Mouse (Mus musculus): Measurements from ENCODE around the gene Olfr1555-ps1. TPM values are rescaled to one million over a fixed set of nuclear protein-coding genes. Genes with fewer than 3 reads are reported as not detected.
A peak's percentile ranks its signal among the peaks of the same experiment; 100 is the strongest.
"Not testable (repeated sequence)": the region's sequence is repeated elsewhere in the genome, so short reads cannot be mapped to it uniquely, and the experiment has no call there.

Gene Olfr1555-ps1
- total RNA-seq (2021): not detected
- not detected in 2 replicates for polyA plus RNA-seq (2012; rRNA removed)
- long read RNA-seq: 0 reads

DNA sequence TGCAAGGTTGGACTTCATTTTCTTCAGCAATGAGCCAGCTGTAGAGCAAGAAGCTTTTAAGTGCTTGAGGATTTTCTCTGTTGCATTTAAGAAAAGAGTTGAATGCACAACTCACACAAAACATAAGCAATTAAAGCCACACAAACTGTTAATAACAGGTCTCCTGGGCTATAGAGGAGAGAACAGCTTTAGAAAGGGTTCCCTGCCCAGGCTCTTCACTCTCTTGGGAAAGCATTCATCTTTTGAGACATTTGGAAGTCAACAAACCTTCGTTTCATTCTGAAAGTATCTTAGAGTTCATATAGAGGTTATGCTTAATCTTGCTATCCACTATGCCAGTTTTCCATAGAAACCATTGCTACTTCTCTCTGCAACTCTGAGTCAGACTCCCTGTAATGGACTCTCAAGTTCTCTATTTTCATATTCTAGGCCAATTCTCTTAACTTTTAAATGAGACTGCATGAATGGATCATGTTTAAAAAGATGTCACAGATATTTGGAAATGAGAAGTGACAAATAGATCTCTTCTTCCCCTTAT lies at the start of gene Olfr1555-ps1:
Gene Olfr1555-ps1 (minus strand): TSS at position 51 of the 538 bp plus-strand sequence.
- DNase-seq: not testable (repeated sequence)

DNA sequence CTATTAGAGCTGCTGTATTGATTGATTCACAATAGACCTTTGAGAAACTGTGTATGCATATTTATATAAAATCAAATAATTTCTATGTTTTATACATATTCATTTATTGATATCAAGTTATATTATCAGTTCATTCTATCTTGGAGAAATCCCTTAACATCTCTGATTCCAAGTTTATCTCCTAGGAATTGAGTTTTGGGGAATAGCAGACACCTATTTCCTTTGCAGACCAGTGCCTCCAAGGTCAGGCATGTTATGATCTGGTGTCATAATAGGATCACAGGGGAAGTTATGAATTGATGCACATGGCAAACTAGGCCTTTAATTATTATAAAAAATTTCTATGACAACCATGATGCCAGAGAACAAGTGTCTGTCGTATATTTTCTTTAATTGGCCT lies 30.4 kb upstream of the Olfr1555-ps1 start, which contains the start of gene Olfr1431:
Gene Olfr1431 (plus strand): TSS at position 301 of the 400 bp plus-strand sequence.
- no peak for DNase-seq

DNA sequence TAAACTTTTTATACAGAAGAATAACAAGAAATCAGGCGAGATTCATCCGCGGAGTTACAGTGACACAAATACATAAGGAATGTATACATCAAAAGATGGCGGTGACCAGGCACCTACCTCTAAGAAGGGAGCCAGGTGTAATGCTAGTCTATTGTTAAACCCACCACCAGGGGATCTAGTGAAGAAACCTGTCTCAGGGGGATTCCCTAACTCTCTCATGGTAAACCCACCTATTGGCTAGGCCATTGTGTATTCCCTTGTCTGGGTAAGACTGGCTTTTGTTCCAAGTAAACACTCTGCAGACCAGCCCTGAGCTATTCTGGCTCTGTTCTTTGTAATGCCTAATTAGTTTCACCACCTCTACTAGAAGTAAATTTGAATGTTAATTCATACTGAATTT lies 29.2 kb upstream of the Olfr1555-ps1 start:
- not testable (repeated sequence) for DNase-seq

DNA sequence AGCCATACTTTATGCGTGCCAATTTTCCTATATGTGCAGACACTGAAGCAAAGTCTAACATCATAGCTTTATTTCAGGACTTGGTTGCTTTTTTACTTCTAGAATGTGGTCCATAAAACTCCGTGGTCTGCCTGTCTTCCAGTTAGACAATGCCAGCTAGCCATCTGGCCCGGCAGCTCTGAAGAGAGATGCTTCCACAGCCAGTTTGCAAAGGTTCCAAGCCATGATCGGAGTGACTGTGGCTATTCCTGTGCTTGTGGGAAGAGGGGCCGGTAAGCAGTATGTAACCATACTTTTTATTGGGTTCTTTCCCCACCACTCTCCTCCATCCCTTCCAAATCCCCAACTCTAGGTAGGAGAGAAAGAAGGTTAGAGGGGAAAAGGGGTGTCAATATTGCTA lies 5.5 kb upstream of the Olfr1555-ps1 start:
- not testable (repeated sequence) for DNase-seq

DNA sequence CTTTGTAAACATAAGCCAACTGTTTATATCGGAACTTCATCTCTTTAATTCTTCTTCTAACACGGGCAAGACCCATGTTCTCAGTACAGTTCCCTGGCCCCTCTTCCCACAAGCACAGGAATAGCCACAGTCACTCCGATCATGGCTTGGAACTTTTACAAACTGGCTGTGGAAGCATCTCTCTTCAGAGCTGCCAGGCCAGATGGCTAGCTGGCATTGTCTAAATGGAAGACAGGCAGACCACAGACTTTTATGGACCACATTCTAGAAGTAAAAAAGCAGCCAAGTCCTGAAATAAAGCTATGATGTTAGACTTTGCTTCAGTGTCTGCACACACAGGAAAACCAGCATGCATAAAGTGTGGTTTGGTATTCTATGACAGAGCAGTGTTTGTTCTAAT lies 24.5 kb downstream of the Olfr1555-ps1 start:
- no peak for DNase-seq

DNA sequence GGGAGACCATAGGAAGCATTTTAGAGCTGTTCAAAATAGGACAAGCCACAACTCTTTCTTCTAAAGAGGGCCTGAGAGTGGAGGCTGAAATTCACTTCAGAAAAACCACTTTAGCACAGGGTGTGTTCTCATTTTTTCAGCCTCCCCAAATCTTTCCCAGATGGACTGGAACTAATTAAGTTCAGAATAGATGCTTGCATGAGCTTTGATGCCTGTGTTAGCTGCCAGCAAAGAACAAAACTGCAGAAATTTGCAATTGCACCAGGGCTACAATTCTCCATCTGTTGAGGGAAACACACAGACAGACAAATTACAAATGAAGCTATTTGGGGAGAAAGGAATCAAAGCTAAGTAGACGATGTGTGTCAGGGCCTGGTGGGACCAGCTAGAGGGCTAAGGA lies 26.6 kb downstream of the Olfr1555-ps1 start:
- no peak for DNase-seq

DNA sequence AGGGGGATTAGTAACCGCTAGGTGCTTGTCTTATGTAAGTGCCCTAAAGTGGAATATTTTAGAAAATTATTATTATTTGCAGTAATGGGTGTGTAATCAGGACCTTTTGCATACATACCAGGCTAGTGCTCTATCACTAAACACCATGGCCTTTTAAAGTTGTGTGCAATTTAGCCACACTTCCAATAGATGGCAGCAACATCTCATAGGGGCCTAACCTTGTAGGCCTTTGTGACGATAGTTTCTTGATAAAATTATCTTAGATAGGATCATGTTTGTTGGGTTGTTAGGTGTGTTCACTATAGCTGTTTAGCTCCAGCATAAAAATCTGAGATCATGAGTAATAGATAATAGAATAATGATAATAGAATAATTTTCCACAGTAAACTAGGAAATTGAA lies 35.6 kb downstream of the Olfr1555-ps1 start:
- peak; percentile 18 for DNase-seq

DNA sequence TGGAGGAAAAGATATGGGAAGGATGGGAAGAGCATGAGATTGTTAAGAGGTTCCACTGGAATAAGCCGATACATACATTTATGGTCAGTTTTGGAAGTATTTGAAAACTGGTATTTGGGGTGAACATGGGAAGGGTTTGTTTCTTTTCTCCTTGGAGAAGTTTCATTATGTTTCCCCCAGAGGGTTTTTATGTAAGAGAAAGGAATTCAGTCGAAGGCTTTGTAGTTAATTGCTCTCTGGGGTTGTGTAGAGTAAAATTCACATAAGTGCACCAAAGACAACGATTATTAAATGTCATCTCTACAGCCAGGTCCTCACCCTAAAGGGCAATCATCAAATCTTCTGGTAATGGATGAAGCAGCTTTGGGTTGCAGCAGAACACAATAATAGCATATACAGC lies 46.8 kb downstream of the Olfr1555-ps1 start, which contains the start of gene Olfr76:
Gene Olfr76 (minus strand): TSS at position 101 of the 400 bp plus-strand sequence.
- DNase-seq: no peak

DNA sequence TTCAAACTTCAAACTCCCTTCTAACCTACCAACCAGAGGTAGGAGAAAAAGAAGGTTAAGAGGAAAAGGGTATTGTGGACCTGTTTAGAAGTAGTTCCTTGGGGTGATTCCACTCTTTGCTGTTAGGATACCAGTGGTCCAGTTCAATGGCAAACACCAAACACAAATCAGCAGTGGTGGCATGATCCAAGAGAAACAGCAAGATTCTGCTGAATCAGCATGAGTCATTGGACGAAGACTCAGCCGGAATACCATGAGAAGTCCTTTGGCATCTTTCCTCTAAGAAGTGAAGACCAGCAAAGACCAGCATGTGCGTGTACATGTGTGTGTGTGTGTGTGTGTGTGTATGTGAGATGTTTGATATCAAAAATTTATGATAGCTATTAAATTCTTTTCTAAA lies 53.4 kb downstream of the Olfr1555-ps1 start:
- no peak for DNase-seq

DNA sequence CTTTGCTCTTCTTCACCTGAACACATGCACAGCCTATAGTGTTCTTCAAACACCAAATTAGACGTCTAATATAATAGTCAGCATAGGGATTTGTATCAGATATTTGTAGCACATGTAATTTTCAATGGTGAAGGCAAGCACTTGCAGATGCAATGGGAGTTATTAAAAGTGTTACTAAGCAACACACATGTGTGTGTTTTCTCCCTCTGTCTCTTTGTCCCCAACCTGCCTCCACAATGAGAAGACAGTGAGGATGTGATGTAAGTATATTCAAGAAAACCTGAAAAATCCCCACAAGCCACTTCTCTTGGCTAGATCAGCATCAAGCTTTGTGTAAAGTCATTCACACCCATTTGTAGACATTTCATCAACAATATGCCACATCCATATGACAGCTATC lies 54.1 kb downstream of the Olfr1555-ps1 start, which contains the start of gene Olfr1428:
Gene Olfr1428 (minus strand): TSS at position 101 of the 400 bp plus-strand sequence.
- DNase-seq: no peak

Other genes starting within 250 kb of the Olfr1555-ps1 start
- gene Osbp, start 204.2 kb downstream of the Olfr1555-ps1 start, total RNA-seq (2021): 10 to 100 TPM; 80.8 to 86.7 TPM
- 9.6 and 14.0 TPM in 2 replicates for gene Osbp, start 204.2 kb downstream of the Olfr1555-ps1 start, polyA plus RNA-seq (2012; rRNA removed)
- not detected for gene Olfr1423, start 128.8 kb downstream of the Olfr1555-ps1 start, total RNA-seq (2021)
- gene Olfr1423, start 128.8 kb downstream of the Olfr1555-ps1 start, polyA plus RNA-seq (2012; rRNA removed): not detected in 2 replicates
- not detected for gene Olfr1424, start 107.4 kb downstream of the Olfr1555-ps1 start, total RNA-seq (2021)
- gene Olfr1424, start 107.4 kb downstream of the Olfr1555-ps1 start, polyA plus RNA-seq (2012; rRNA removed): not detected in 2 replicates
- gene Olfr1425, start 92.4 kb downstream of the Olfr1555-ps1 start, total RNA-seq (2021): not detected
- gene Olfr1425, start 92.4 kb downstream of the Olfr1555-ps1 start, polyA plus RNA-seq (2012; rRNA removed): not detected in 2 replicates
- gene Olfr1426, start 78.1 kb downstream of the Olfr1555-ps1 start, total RNA-seq (2021): not detected
- gene Olfr1426, start 78.1 kb downstream of the Olfr1555-ps1 start, polyA plus RNA-seq (2012; rRNA removed): not detected in 2 replicates
- gene Olfr1427, start 66.8 kb downstream of the Olfr1555-ps1 start, total RNA-seq (2021): not detected
- not detected in 2 replicates for gene Olfr1427, start 66.8 kb downstream of the Olfr1555-ps1 start, polyA plus RNA-seq (2012; rRNA removed)
- gene Olfr1428, start 54.2 kb downstream of the Olfr1555-ps1 start, total RNA-seq (2021): not detected
- gene Olfr1428, start 54.2 kb downstream of the Olfr1555-ps1 start, polyA plus RNA-seq (2012; rRNA removed): not detected in 2 replicates
- not detected for gene Olfr76, start 46.9 kb downstream of the Olfr1555-ps1 start, total RNA-seq (2021)
- gene Olfr76, start 46.9 kb downstream of the Olfr1555-ps1 start, polyA plus RNA-seq (2012; rRNA removed): not detected in 2 replicates
- gene Olfr1431, start 30.5 kb upstream of the Olfr1555-ps1 start, total RNA-seq (2021): not detected
- not detected in 2 replicates for gene Olfr1431, start 30.5 kb upstream of the Olfr1555-ps1 start, polyA plus RNA-seq (2012; rRNA removed)
- gene Olfr1432, start 62.5 kb upstream of the Olfr1555-ps1 start, total RNA-seq (2021): not detected
- gene Olfr1432, start 62.5 kb upstream of the Olfr1555-ps1 start, polyA plus RNA-seq (2012; rRNA removed): not detected in 2 replicates
- gene Olfr262, start 71.5 kb upstream of the Olfr1555-ps1 start, total RNA-seq (2021): not detected
- not detected in 2 replicates for gene Olfr262, start 71.5 kb upstream of the Olfr1555-ps1 start, polyA plus RNA-seq (2012; rRNA removed)
- not detected for gene Olfr235, start 90.9 kb upstream of the Olfr1555-ps1 start, total RNA-seq (2021)
- gene Olfr235, start 90.9 kb upstream of the Olfr1555-ps1 start, polyA plus RNA-seq (2012; rRNA removed): not detected in 2 replicates
- not detected for gene Olfr1434, start 109.7 kb upstream of the Olfr1555-ps1 start, total RNA-seq (2021)
- gene Olfr1434, start 109.7 kb upstream of the Olfr1555-ps1 start, polyA plus RNA-seq (2012; rRNA removed): not detected in 2 replicates
- gene Olfr1436, start 129.0 kb upstream of the Olfr1555-ps1 start, total RNA-seq (2021): not detected
- not detected in 2 replicates for gene Olfr1436, start 129.0 kb upstream of the Olfr1555-ps1 start, polyA plus RNA-seq (2012; rRNA removed)
- gene Olfr1437, start 155.0 kb upstream of the Olfr1555-ps1 start, total RNA-seq (2021): not detected
- not detected in 2 replicates for gene Olfr1437, start 155.0 kb upstream of the Olfr1555-ps1 start, polyA plus RNA-seq (2012; rRNA removed)
- not detected for gene Olfr1438-ps1, start 165.8 kb upstream of the Olfr1555-ps1 start, total RNA-seq (2021)
- gene Olfr1438-ps1, start 165.8 kb upstream of the Olfr1555-ps1 start, polyA plus RNA-seq (2012; rRNA removed): not detected in 2 replicates
- gene Olfr1440, start 217.2 kb upstream of the Olfr1555-ps1 start, total RNA-seq (2021): not detected
- not detected in 2 replicates for gene Olfr1440, start 217.2 kb upstream of the Olfr1555-ps1 start, polyA plus RNA-seq (2012; rRNA removed)
- not detected for gene Olfr1441, start 247.3 kb upstream of the Olfr1555-ps1 start, total RNA-seq (2021)
- not detected in 2 replicates for gene Olfr1441, start 247.3 kb upstream of the Olfr1555-ps1 start, polyA plus RNA-seq (2012; rRNA removed)